Mouse (Mus musculus): Measurements from ENCODE around the gene Gm17364.

- no peak for TF ChIP-seq CTCF (IDR thresholded peaks at IDR 0.05; ENCODE audit: low read depth)
- no peak for TF ChIP-seq EP300 (optimal IDR thresholded peaks at IDR 0.05)
Observed at GRCm38 (mm10) chr13:41256962-41257361, 16.8 kb downstream of the Gm17364 start.

All from stomach, postnatal 0 days (tissue).